Mouse (Mus musculus) gonadal fat pad, adult 2 months (tissue): ENCODE measurements around the gene Tarbp2. TPM values are rescaled to one million over a fixed set of nuclear protein-coding genes. Genes with fewer than 3 reads are reported as not detected.

Experiments used
- DNase-seq: peaks from one replicate; pipeline ENCODE4 v3.0.0-alpha.2; 2012; ENCODE audit warnings: low read depth
- polyA plus RNA-seq: library from polyadenylated mRNA; depleted of rRNA; stranded (reverse); fragments of >200 nt; gene quantifications from 2 replicates; pipeline ENCODE4 v1.2.3, GENCODE M21; 2012; rRNA removed

Gene Tarbp2
- 49.3 and 66.4 TPM in 2 replicates for polyA plus RNA-seq

DNA sequence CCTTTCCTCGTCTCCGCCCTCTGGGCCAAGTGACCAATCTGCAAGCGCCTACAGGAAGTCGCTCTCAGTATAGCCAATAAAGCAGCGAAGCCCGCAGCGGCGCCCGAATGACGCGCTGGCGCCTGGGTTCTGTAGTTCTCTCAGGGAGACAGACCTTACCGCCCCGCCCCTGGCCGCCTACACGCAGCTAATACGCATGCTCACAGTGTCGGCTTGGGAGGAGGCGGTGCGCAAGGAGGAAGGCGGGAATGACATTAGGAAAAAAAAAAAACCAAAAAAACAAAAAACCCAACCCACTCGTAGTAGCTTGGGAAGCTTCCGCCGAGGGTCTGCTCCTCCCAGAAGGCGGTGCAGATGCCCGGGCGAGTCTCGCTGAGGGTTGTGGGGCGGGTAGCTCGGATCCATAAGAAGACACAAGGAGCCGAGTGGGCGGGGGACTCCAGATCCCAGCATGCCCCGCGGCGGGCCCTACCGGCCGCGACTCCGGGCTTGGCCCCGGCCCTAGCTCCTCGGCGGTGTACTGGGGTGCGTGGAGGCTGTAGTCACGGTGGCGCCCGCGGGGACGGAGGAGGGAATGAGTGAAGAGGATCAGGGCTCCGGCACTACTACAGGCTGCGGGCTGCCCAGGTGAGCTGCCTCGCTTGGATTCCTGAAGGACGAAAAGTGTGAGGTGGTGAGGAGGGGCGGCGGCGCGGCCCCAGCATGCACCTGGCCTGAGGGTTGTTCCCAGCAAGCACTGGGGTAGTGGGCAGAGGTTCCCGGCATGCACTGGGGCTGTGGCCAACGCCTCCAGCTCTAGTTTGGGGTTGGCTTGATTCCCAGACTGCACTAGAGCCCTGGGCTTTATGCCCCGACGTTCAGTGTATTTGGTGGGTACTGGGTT is at the start of gene Tarbp2:
Tarbp2 (plus strand) TSS at position 217 of the 883 bp plus-strand sequence.
- DNase-seq = peak; percentile 99

DNA sequence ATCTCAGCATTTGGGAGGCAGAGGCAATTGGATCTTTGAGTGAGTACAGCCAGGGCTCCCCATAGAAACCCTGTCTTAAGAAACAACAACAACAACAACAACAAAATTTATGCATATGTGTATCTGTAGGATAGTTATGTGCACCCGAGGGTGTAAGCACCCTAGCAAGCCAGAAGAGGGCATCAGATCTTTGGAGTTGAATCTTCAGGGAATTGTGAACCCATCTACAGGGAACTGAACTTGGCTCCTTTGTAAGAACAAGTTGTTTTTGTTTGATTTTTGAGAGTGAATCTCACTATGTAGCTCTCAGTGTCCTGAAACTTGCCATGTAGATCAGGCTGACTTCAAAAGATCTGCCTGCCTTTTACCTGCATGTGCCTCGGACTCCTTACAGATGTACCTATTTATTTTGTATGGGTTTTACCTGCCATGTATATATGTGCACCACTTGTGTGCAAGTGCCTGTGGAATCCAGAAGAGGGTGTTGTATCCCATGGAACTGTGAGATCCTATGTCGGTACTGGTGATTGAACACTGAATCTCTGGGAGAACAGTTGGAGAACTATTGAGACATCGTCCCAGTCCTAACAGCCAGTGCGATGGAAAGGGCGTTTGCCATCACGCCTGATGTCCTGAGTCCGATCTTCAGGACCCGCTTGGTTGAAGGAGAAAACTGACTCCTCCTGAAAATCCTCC is 49.2 kb upstream of the Tarbp2 start:
- no peak for DNase-seq

DNA sequence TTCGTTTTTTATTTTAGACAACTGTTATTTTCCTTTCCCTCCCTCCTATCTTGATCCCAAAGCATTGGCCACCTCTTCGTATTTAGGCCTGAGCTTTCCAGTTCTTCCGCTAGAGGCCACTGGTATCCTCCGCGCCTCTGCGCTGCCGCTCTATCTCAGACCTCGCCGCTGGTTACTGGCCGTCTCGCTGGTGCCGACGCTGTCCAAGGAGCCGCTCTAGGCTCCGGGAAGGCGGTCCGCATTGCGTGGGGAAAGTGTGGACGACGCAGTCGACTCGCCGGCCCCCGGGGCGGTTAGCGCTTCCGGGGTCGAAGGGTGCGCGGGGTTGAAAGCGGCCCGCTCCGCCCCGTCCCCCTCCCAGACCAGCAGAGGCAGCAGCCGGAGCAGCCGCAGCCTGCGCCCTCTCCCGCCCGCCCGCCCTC is 47.8 kb upstream of the Tarbp2 start, which contains the start of gene Pcbp2:
Pcbp2 (plus strand) TSS at position 357 of the 422 bp plus-strand sequence.
- peak; percentile 64 for DNase-seq

DNA sequence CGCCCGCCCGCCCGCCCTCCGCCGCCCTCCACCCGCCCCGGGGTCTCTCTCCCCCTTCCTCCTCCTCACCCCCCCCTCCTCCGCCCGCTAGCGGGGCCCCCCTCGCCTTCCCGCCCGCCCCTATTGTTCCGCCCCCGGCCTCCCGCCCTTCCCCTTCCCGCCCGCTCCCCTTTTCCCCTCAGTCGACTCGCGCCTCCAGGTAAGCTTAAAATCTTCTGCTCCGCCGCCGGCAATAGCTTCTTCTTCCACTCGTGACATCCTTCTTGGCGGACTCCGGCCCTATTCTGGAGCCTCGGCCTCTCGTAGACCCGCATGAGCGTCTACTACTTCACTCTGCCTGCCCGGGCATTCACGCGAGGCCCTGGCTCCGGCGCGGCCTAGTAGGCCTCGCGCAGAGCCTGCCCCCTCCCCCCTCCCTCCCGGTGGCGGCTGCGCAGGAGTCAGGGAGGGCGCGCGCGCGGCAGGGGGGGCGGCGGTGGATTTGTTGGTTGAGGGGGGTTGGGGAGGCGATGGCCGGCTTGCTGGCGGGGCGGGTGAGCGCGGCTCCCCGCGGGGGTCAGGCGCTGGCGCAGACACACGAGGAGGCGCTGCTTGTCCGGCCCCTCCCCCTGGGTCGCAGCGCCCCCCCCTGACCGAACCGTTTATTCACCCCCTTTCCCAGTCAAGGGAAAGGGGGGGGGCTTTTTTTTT is 47.2 kb upstream of the Tarbp2 start:
- DNase-seq = no peak

DNA sequence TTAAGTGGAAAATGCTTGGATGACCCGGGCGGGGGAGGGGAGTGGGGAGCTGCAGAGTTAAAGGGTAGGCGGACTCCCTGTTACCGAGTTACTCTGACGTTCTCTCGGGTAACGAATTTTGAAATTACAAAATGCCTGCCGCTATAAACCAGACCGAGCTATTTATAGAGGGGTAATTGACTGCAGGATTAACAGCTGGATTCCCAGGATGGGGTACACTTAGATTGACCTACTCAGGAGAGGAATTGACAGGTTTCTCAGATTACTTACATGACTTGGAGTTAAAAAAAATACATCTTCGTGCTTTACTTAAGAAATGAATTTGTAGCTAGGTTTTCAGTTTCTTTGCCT is 46.7 kb upstream of the Tarbp2 start:
- DNase-seq = no peak

- DNase-seq = no peak
Measured at GRCm38 (mm10) chr15:102471727-102472126, 46.3 kb upstream of the Tarbp2 start.

GRCm38 (mm10) chr15:102473246-102473645 is 44.7 kb upstream of the Tarbp2 start:
- no peak for DNase-seq

DNA sequence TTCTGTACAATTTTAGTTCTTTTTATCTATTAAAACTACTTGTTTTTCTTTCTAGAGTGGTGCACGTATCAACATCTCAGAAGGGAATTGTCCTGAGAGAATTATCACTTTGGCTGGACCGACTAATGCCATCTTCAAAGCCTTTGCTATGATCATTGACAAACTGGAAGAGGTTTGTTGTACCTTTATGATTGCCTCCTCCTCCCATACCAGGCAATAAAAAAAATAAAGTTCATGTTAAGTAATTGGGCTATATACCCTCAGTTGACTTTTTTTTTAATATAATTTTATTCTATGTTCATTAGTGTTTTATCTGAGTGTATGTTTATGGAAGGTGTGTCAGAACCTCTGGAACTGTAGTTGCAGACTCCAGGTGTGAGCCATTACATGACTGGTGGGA is 43.5 kb upstream of the Tarbp2 start:
- no peak for DNase-seq

GRCm38 (mm10) chr15:102483136-102483535 is 34.9 kb upstream of the Tarbp2 start:
- DNase-seq = no peak

DNA sequence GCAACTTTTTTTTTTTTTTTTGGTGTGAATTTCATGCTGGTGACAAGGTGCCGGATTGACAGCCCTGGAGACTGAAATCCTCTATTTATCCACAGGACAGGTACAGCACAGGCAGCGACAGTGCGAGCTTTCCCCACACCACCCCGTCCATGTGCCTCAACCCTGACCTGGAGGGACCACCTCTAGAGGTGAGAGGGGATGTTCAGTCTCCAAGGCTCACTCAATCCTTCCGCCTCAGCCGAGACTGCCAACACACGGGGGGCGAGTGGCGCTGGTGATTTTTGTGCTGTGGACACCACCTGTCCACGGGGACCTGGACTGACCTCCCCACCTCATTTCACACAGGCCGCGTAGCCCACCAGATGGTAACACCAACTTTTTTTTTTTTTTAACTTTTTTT is 32.1 kb upstream of the Tarbp2 start:
- DNase-seq = no peak

DNA sequence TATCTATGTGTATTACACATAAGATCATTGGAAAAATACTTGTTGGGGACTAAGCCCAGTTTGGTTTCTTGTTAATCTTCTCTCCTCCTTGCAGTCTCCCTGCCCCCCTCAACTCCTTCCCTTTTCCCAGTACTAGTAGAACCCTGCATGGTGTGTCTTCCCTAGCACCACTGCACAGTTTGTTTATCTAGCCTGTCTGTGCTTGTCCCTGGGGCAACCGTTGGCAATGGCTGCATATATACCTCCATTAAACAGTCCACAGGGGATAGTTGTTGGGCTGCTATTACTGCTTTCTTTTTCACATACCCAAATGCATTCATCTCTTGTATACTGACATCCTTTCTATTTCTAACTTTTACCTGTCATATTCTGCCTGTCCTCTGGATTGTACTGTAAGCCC is 30.3 kb upstream of the Tarbp2 start:
- no peak for DNase-seq

- DNase-seq = no peak
Measured at GRCm38 (mm10) chr15:102498322-102498721, 19.7 kb upstream of the Tarbp2 start.

DNA sequence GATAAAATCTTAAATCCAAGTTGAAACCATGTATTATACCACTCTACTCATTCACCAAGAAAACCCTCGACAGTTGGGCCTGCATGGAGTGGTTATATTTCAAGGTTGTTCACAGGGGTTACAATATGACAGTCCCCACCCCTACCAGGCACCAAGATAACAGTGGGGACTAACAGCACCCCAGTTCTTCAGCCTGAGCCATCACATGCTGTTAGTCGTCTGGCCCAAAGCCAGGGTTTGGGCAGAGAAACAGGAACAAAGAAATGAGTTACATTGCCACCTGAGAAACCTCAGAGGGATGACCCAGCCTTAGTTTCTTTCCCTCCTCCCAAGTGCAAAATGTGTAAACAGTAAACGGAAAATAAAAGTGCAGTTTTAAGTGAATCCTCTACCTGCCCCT is 18.6 kb upstream of the Tarbp2 start:
- DNase-seq = no peak

GRCm38 (mm10) chr15:102499851-102500250 is 18.1 kb upstream of the Tarbp2 start:
- DNase-seq = no peak

DNA sequence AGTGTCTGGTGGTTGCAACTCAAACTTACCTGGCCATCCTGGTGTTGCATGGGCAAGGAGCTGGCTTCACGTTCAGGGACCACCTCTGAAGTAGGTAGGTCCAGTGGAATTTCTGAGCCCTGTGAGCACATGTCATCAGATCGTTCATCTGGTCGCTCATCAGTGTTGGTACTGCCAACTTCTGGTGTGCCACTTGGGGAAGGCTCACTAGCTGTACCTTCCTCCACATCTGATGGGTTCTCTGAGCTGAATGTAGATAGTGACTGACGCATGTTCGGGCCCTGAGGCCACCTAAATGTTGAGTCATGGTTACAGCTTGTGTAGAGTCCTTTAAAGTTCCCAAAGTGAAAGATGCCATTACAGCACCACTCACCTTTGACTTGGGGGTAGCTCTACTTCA is 17.5 kb upstream of the Tarbp2 start:
- DNase-seq = no peak

GRCm38 (mm10) chr15:102501084-102501814 is 16.7 kb upstream of the Tarbp2 start:
- no peak for DNase-seq

- no peak for DNase-seq
Measured at GRCm38 (mm10) chr15:102502254-102502840, 15.6 kb upstream of the Tarbp2 start.

DNA sequence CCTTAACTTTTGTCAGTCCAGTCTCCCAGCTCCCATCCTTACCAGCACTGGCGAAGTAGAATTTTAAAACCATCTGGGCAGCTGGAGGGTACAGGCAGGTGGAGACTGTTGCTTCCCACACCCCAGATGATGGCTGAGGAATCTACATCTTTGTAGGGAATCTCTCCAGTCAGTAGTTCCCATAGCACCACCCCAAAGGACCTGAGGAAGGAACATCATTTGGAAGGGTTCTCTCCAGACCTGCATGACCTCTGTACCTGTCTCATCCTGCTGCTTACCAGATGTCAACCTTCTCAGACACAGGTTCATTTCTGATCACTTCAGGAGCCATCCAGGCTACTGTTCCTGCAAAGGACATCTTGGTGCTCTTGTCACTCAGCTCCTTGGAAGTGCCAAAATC is 14.5 kb upstream of the Tarbp2 start, which contains the start of gene Gm10337:
Gm10337 (plus strand) TSS at position 276 of the 400 bp plus-strand sequence.
- no peak for DNase-seq

GRCm38 (mm10) chr15:102503924-102504782 is 13.8 kb upstream of the Tarbp2 start:
- DNase-seq = no peak

GRCm38 (mm10) chr15:102505073-102505769 is 12.8 kb upstream of the Tarbp2 start:
- no peak for DNase-seq
